Mouse (Mus musculus): ENCODE measurements around the gene Slx4. TPM values are rescaled to one million over a fixed set of nuclear protein-coding genes. Genes with fewer than 3 reads are reported as not detected.

Gene Slx4
- polyA plus RNA-seq, 1 experiment from 2014 or later = 30.4 TPM

DNA sequence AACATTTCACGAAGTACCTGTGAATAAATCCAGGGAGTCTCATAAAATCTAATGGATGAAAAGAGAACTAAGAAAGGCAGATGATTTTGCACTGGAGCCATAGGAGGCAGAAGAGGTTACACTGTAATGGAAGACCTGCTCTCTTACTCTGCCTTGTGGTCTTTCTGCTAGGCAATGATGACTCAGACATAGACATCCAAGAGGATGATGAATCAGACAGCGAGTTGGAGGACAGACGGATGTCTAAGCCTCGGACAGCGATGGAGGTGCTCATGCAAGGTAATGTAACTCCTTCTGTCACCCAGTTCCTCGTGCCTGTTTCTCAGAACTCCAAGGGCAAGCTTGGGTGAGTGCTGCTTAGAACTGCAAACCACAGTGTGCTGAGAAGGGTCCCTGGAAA, 70.0 kb downstream of the Slx4 start:
- no peak overlapping the region for H3K4me2 ChIP-seq (replicated peaks)
- no peaks in the 10 kb centered on the region for H3K4me1 ChIP-seq
- WGBS = 92% methylated on average over 6 of the region's 6 CpGs
- no peak overlapping the region for H3K27ac ChIP-seq
- H3K27me3 ChIP-seq (replicated peaks) = no peaks in the 10 kb centered on the region
- peaks cover 65% of the 10 kb centered on the region for H3K36me3 ChIP-seq
- H3K9ac ChIP-seq = no peak overlapping the region
- H3K9me3 ChIP-seq = no peaks in the 10 kb centered on the region
- no peak overlapping the region for H3K4me3 ChIP-seq
- ATAC-seq (ENCODE audit: low FRiP score, low read depth) = no peak

DNA sequence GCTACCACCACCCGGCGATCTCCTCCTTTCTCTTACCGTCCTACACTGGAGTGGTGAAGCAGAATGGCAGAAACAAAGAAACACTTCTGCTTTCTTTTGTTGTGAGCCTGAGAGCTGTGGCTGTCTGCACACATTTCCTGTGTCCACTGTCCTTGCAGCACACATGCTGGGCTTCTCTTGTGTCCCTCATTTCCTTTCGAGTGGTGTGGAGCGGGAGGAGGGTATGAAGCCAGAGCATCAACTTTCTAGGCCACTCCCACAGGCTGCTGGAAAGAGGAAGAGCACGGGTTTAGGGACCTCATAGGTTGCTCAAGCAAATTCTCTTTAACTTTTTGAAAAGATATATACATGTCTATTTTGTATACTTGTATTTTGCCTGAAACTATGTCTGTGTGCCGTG, 74.4 kb downstream of the Slx4 start:
- Histone ChIP-seq H3K9ac (no peak overlapping the region), H3K4me1 (no peaks in the 10 kb centered on the region), H3K27ac (no peak overlapping the region), H3K4me2 (replicated peaks) (no peak overlapping the region), H3K4me3 (no peak overlapping the region), H3K36me3 (peaks cover 64% of the 10 kb centered on the region), H3K27me3 (replicated peaks) (no peaks in the 10 kb centered on the region), H3K9me3 (no peaks in the 10 kb centered on the region)
- ATAC-seq (ENCODE audit: low FRiP score, low read depth) = no peak
- 87% methylated on average over 7 of the region's 7 CpGs for WGBS

Other genes with a start within 250 kb of the Slx4 start
- gene Olfr15, start 172.9 kb downstream of the Slx4 start, polyA plus RNA-seq (2016; fragmentation: Nextera tagmentation; extraction: Ambion mirVana) = not detected in 2 replicates
- 1.6 and 2.0 TPM in 2 replicates for gene Zfp174, start 156.5 kb downstream of the Slx4 start, polyA plus RNA-seq (2016; fragmentation: Nextera tagmentation; extraction: Ambion mirVana)
- 61.3 and 68.9 TPM in 2 replicates for gene Naa60, start 131.4 kb downstream of the Slx4 start, polyA plus RNA-seq (2016; fragmentation: Nextera tagmentation; extraction: Ambion mirVana)
- gene Zfp597, start 119.2 kb downstream of the Slx4 start, polyA plus RNA-seq (2016; fragmentation: Nextera tagmentation; extraction: Ambion mirVana) = 9.5 and 10.1 TPM in 2 replicates
- gene Gm20695, start 119.1 kb downstream of the Slx4 start, polyA plus RNA-seq (2016; fragmentation: Nextera tagmentation; extraction: Ambion mirVana) = 3.7 and 4.4 TPM in 2 replicates
- gene 1700037C18Rik, start 95.1 kb downstream of the Slx4 start, polyA plus RNA-seq (2016; fragmentation: Nextera tagmentation; extraction: Ambion mirVana) = 6.3 and 7.9 TPM in 2 replicates
- gene Cluap1, start 95.0 kb downstream of the Slx4 start, polyA plus RNA-seq (2016; fragmentation: Nextera tagmentation; extraction: Ambion mirVana) = 23.8 TPM in 2 replicates
- gene Nlrc3, start 27.1 kb downstream of the Slx4 start, polyA plus RNA-seq (2016; fragmentation: Nextera tagmentation; extraction: Ambion mirVana) = 0.82 and 1.4 TPM in 2 replicates
- gene Dnase1, start 33.2 kb upstream of the Slx4 start, polyA plus RNA-seq (2016; fragmentation: Nextera tagmentation; extraction: Ambion mirVana) = 5.7 and 6.8 TPM in 2 replicates
- 61.2 and 62.3 TPM in 2 replicates for gene Trap1, start 74.1 kb upstream of the Slx4 start, polyA plus RNA-seq (2016; fragmentation: Nextera tagmentation; extraction: Ambion mirVana)
- gene Crebbp, start 210.2 kb upstream of the Slx4 start, polyA plus RNA-seq (2016; fragmentation: Nextera tagmentation; extraction: Ambion mirVana) = 38.4 and 39.5 TPM in 2 replicates

Data from neural tube, embryonic 12.5 days (tissue).